Mouse (Mus musculus): Measurements from ENCODE around the gene Rapsn. TPM values are rescaled to one million over a fixed set of nuclear protein-coding genes. Genes with fewer than 3 reads are reported as not detected.
"Not testable (repeated sequence)": the region's sequence is repeated elsewhere in the genome, so short reads cannot be mapped to it uniquely, and the experiment has no call there.

Gene Rapsn
- polyA plus RNA-seq (2016; fragmentation: Nextera tagmentation; extraction: Ambion mirVana): 1.9 and 2.6 TPM in 2 replicates

- no peak within 1 kb of the TSS for H3K27ac ChIP-seq
- 74% methylated on average over 9 of the region's 9 CpGs for WGBS
- no peak for ATAC-seq (ENCODE audit: low FRiP score)
- no peaks in the 10 kb centered on the region for H3K9me3 ChIP-seq
- no peaks in the 10 kb centered on the region for H3K27me3 ChIP-seq
- H3K4me1 ChIP-seq: 0 out of 2 replicates have a peak, but pooled peaks cover 2% of the 10 kb centered on the region
- no peak within 1 kb of the TSS for H3K9ac ChIP-seq
- H3K36me3 ChIP-seq (replicated peaks): no peaks in the 10 kb centered on the region
- H3K4me3 ChIP-seq (replicated peaks): no peak within 1 kb of the TSS
- no peak within 1 kb of the TSS for H3K4me2 ChIP-seq
Observed at GRCm38 (mm10) chr2:91035385-91035784, at the start of gene Rapsn. Gene Rapsn, plus strand, starts transcription at chr2:91035620.

- ATAC-seq (ENCODE audit: low FRiP score): no peak
- Histone ChIP-seq H3K9me3 (no peaks in the 10 kb centered on the region), H3K36me3 (replicated peaks) (no peaks in the 10 kb centered on the region), H3K27me3 (no peaks in the 10 kb centered on the region), H3K27ac (no peak overlapping the region), H3K4me1 (peaks cover 9% of the 10 kb centered on the region), H3K4me2 (no peak overlapping the region), H3K9ac (no peak overlapping the region), H3K4me3 (replicated peaks) (no peak overlapping the region)
- 89% methylated on average over 3 of the region's 3 CpGs for WGBS
Observed at GRCm38 (mm10) chr2:90986055-90986454, 49.4 kb upstream of the Rapsn start.

- Histone ChIP-seq H3K4me2 (no peak overlapping the region), H3K9me3 (no peaks in the 10 kb centered on the region), H3K27ac (no peak overlapping the region), H3K36me3 (replicated peaks) (peaks cover 85% of the 10 kb centered on the region), H3K4me1 (no peaks in the 10 kb centered on the region), H3K4me3 (replicated peaks) (no peak overlapping the region), H3K9ac (no peak overlapping the region), H3K27me3 (no peaks in the 10 kb centered on the region)
- no peak for ATAC-seq (ENCODE audit: low FRiP score)
- WGBS: over 99% methylated on average over 8 of the region's 8 CpGs
Observed at GRCm38 (mm10) chr2:91008536-91008935, 26.9 kb upstream of the Rapsn start.

- H3K9ac ChIP-seq: no peak overlapping the region
- ATAC-seq (ENCODE audit: low FRiP score): no peak
- no peak overlapping the region for H3K4me2 ChIP-seq
Observed at GRCm38 (mm10) chr2:91013881-91014280, 21.5 kb upstream of the Rapsn start.

GRCm38 (mm10) chr2:91015386-91015785 lies 20.0 kb upstream of the Rapsn start:
- Histone ChIP-seq H3K27ac (no peak overlapping the region), H3K36me3 (replicated peaks) (peaks cover 68% of the 10 kb centered on the region), H3K27me3 (no peaks in the 10 kb centered on the region), H3K4me1 (no peaks in the 10 kb centered on the region; the same call in 1 of the 2 replicates), H3K9me3 (no peaks in the 10 kb centered on the region), H3K4me3 (replicated peaks) (no peak overlapping the region), H3K9ac (no peak overlapping the region), H3K4me2 (no peak overlapping the region)
- ATAC-seq (ENCODE audit: low FRiP score): no peak
- 86% methylated on average over 4 of the region's 4 CpGs for WGBS

More at GRCm38 (mm10) chr2:91013881-91014280, 21.5 kb upstream of the Rapsn start:
- 97% methylated on average over 2 of the region's 2 CpGs for WGBS
- Histone ChIP-seq H3K9me3 (no peaks in the 10 kb centered on the region), H3K27ac (no peak overlapping the region), H3K36me3 (replicated peaks) (peaks cover 72% of the 10 kb centered on the region), H3K27me3 (no peaks in the 10 kb centered on the region), H3K4me1 (no peaks in the 10 kb centered on the region; the same call in 1 of the 2 replicates), H3K4me3 (replicated peaks) (no peak overlapping the region)

GRCm38 (mm10) chr2:91018061-91018788 lies 17.2 kb upstream of the Rapsn start:
- Histone ChIP-seq H3K4me2 (no peak overlapping the region), H3K36me3 (replicated peaks) (peaks cover 54% of the 10 kb centered on the region), H3K9me3 (no peaks in the 10 kb centered on the region), H3K9ac (no peak overlapping the region), H3K4me3 (replicated peaks) (no peak overlapping the region), H3K27me3 (no peaks in the 10 kb centered on the region), H3K4me1 (no peaks in the 10 kb centered on the region; the same call in 1 of the 2 replicates), H3K27ac (peak overlapping the region; percentile 53; the same call in 1 of the 2 replicates)
- no peak for ATAC-seq (ENCODE audit: low FRiP score)
- 81% methylated on average over 8 of the region's 8 CpGs for WGBS

- no peak overlapping the region for H3K9ac ChIP-seq
- no peak overlapping the region for H3K27ac ChIP-seq
- peaks cover 37% of the 10 kb centered on the region for H3K36me3 ChIP-seq (replicated peaks)
- no peaks in the 10 kb centered on the region for H3K27me3 ChIP-seq
- H3K4me2 ChIP-seq: no peak overlapping the region
- 95% methylated on average over 3 of the region's 3 CpGs for WGBS
- ATAC-seq (ENCODE audit: low FRiP score): no peak
- H3K4me1 ChIP-seq: no peaks in the 10 kb centered on the region; the same call in 1 of the 2 replicates
- H3K4me3 ChIP-seq (replicated peaks): no peak overlapping the region
- no peaks in the 10 kb centered on the region for H3K9me3 ChIP-seq
Observed at GRCm38 (mm10) chr2:91019911-91020310, 15.5 kb upstream of the Rapsn start.

GRCm38 (mm10) chr2:91022266-91022665 lies 13.2 kb upstream of the Rapsn start:
- 95% methylated on average over 7 of the region's 7 CpGs for WGBS
- H3K36me3 ChIP-seq (replicated peaks): peaks cover 24% of the 10 kb centered on the region
- not testable (repeated sequence) for H3K4me3 ChIP-seq (replicated peaks); ATAC-seq (ENCODE audit: low FRiP score); H3K4me1 ChIP-seq; H3K9me3 ChIP-seq; H3K9ac ChIP-seq; H3K27ac ChIP-seq; H3K4me2 ChIP-seq; H3K27me3 ChIP-seq

- no peaks in the 10 kb centered on the region; the same call in 1 of the 2 replicates for H3K4me1 ChIP-seq
- H3K9me3 ChIP-seq: no peaks in the 10 kb centered on the region
- no peaks in the 10 kb centered on the region for H3K27me3 ChIP-seq
- ATAC-seq (ENCODE audit: low FRiP score): no peak
- H3K9ac ChIP-seq: no peak overlapping the region
- H3K4me3 ChIP-seq (replicated peaks): no peak overlapping the region
- H3K27ac ChIP-seq: no peak overlapping the region
- WGBS: 71% methylated on average over 2 of the region's 2 CpGs
- H3K4me2 ChIP-seq: no peak overlapping the region
- H3K36me3 ChIP-seq (replicated peaks): peaks cover 24% of the 10 kb centered on the region
Observed at GRCm38 (mm10) chr2:91023131-91023530, 12.3 kb upstream of the Rapsn start.

GRCm38 (mm10) chr2:91023956-91024355 lies 11.5 kb upstream of the Rapsn start:
- Histone ChIP-seq H3K4me2 (no peak overlapping the region), H3K9ac (no peak overlapping the region), H3K36me3 (replicated peaks) (peaks cover 20% of the 10 kb centered on the region), H3K4me1 (no peaks in the 10 kb centered on the region; the same call in 1 of the 2 replicates), H3K27ac (no peak overlapping the region), H3K27me3 (no peaks in the 10 kb centered on the region), H3K4me3 (replicated peaks) (no peak overlapping the region), H3K9me3 (no peaks in the 10 kb centered on the region)
- 92% methylated on average over 1 of the region's 1 CpGs for WGBS
- no peak for ATAC-seq (ENCODE audit: low FRiP score)

GRCm38 (mm10) chr2:91025081-91025516 lies 10.3 kb upstream of the Rapsn start:
- no peak overlapping the region for H3K9ac ChIP-seq
- no peak overlapping the region for H3K27ac ChIP-seq
- no peaks in the 10 kb centered on the region for H3K27me3 ChIP-seq
- no peaks in the 10 kb centered on the region; the same call in 1 of the 2 replicates for H3K4me1 ChIP-seq
- H3K9me3 ChIP-seq: no peaks in the 10 kb centered on the region
- 83% methylated on average over 1 of the region's 1 CpGs for WGBS
- H3K36me3 ChIP-seq (replicated peaks): peaks cover 11% of the 10 kb centered on the region
- H3K4me2 ChIP-seq: no peak overlapping the region
- H3K4me3 ChIP-seq (replicated peaks): no peak overlapping the region
- no peak for ATAC-seq (ENCODE audit: low FRiP score)

GRCm38 (mm10) chr2:91026491-91026890 lies 8.9 kb upstream of the Rapsn start:
- H3K4me2 ChIP-seq: no peak overlapping the region
- no peaks in the 10 kb centered on the region for H3K27me3 ChIP-seq
- no peak overlapping the region for H3K9ac ChIP-seq
- H3K9me3 ChIP-seq: no peaks in the 10 kb centered on the region
- WGBS: 85% methylated on average over 1 of the region's 1 CpGs
- H3K4me1 ChIP-seq: no peaks in the 10 kb centered on the region; the same call in 1 of the 2 replicates
- no peak for ATAC-seq (ENCODE audit: low FRiP score)
- H3K4me3 ChIP-seq (replicated peaks): no peak overlapping the region
- no peak overlapping the region for H3K27ac ChIP-seq
- H3K36me3 ChIP-seq (replicated peaks): no peaks in the 10 kb centered on the region; the same call in 1 of the 2 replicates
